ENCODE assay signal across 23 mouse cellular contexts in genomic region chr5:87855136-87855716, GRCm38 (mm10). TPM values are rescaled to one million over a fixed set of nuclear protein-coding genes. Genes with fewer than 3 reads are reported as not detected.
"Had no signal": no experiment of that assay in that cellular context is flagged by ENCODE, and none has a peak within 500 bp of the region (broad histone marks: within the 10 kb centered on the region; RNA-seq: fewer than 3 reads in every experiment).

No protein-coding gene starts in this region.

- H3K4me1 ChIP-seq: limb, embryonic 13.5 days; neural tube, embryonic 15.5 days had no signal

- DNase-seq: kidney, postnatal 10 days; kidney, postnatal 4 days; left cerebral cortex, postnatal 4 days; lung, adult 18-20 months; right cerebral cortex, adult 18-20 months; spleen, adult 18-20 months; thymus, adult 2 months; thymus, postnatal 25 days had no signal

- H3K36me3 ChIP-seq: limb, embryonic 13.5 days; neural tube, embryonic 15.5 days had no signal

- H3K27me3 ChIP-seq: limb, embryonic 13.5 days; neural tube, embryonic 15.5 days had no signal

- H3K9ac ChIP-seq: limb, embryonic 13.5 days; liver, embryonic 14.5 days; neural tube, embryonic 15.5 days had no signal

- H3K4me3 ChIP-seq: layer of hippocampus, adult 2 months; limb, embryonic 13.5 days; myocyte; neural tube, embryonic 15.5 days had no signal

- H3K9me3 ChIP-seq: limb, embryonic 13.5 days; neural tube, embryonic 15.5 days had no signal

- H3K27ac ChIP-seq: layer of hippocampus, adult 2 months; limb, embryonic 13.5 days; liver, embryonic 14.5 days; neural tube, embryonic 15.5 days had no signal

- H3K4me2 ChIP-seq: limb, embryonic 13.5 days; neural tube, embryonic 15.5 days had no signal

RNA-seq across cellular contexts. Expression of gene Odam, which starts 29.6 kb away (rescaled TPM):
- total RNA-seq: layer of hippocampus, adult 2 months; layer of hippocampus, postnatal 14 days; left cerebral cortex, adult 18-20 months; left cerebral cortex, postnatal 10 days; left cerebral cortex, postnatal 4 days; liver, adult 2 months; megakaryocyte-erythroid progenitor cell, adult 5-6 weeks had no signal
- polyA plus RNA-seq: kidney, embryonic 14.5 days; limb, embryonic 13.5 days; liver, adult 2 months; liver, embryonic 14.5 days; lung, embryonic 16.5 days; myocyte; neural tube, embryonic 11.5 days; neural tube, embryonic 15.5 days; stomach, embryonic 14.5 days; testis, adult 2 months had no signal

RNA-seq across cellular contexts. Expression of gene Prr27, which starts 29.7 kb away (rescaled TPM):
- total RNA-seq: layer of hippocampus, adult 2 months; layer of hippocampus, postnatal 14 days; left cerebral cortex, adult 18-20 months; left cerebral cortex, postnatal 10 days; left cerebral cortex, postnatal 4 days; liver, adult 2 months; megakaryocyte-erythroid progenitor cell, adult 5-6 weeks had no signal
- polyA plus RNA-seq: kidney, embryonic 14.5 days; limb, embryonic 13.5 days; liver, adult 2 months; liver, embryonic 14.5 days; lung, embryonic 16.5 days; myocyte; neural tube, embryonic 11.5 days; neural tube, embryonic 15.5 days; stomach, embryonic 14.5 days; thymus, adult 2 months had no signal

RNA-seq across cellular contexts. Expression of gene Csn1s2b, which starts 47.3 kb away (rescaled TPM):
- total RNA-seq: layer of hippocampus, adult 2 months; layer of hippocampus, postnatal 14 days; left cerebral cortex, adult 18-20 months; left cerebral cortex, postnatal 10 days; left cerebral cortex, postnatal 4 days; liver, adult 2 months; megakaryocyte-erythroid progenitor cell, adult 5-6 weeks had no signal
- polyA plus RNA-seq: kidney, embryonic 14.5 days; limb, embryonic 13.5 days; liver, adult 2 months; liver, embryonic 14.5 days; lung, embryonic 16.5 days; myocyte; neural tube, embryonic 11.5 days; stomach, embryonic 14.5 days; thymus, adult 2 months had no signal
